Mouse (Mus musculus): ENCODE data around the gene Ghrhr.

The Ghrhr gene

DNA sequence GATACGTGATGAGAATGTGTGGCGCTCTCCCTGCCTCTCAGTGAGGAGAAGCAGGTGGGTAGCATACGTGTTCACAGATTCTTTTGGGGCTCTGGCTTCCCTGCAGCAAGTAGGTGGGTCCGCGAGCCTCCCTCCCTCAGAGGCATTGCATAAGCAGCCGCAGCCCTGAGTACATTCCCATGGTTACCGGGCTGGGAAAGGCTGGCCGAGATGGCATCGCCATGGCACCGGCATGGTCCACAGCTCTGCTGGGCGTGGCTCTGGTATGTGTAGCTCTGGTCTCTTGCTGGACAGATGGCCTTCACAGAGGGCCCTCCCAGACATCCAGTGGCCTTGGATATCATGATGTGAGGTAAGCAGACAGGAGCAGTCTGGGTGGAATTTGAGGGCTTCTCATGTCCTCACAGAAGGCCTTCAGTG, 20.5 kb downstream of the Ghrhr start:
- peak; percentile 68 to 70 for DNase-seq

DNA sequence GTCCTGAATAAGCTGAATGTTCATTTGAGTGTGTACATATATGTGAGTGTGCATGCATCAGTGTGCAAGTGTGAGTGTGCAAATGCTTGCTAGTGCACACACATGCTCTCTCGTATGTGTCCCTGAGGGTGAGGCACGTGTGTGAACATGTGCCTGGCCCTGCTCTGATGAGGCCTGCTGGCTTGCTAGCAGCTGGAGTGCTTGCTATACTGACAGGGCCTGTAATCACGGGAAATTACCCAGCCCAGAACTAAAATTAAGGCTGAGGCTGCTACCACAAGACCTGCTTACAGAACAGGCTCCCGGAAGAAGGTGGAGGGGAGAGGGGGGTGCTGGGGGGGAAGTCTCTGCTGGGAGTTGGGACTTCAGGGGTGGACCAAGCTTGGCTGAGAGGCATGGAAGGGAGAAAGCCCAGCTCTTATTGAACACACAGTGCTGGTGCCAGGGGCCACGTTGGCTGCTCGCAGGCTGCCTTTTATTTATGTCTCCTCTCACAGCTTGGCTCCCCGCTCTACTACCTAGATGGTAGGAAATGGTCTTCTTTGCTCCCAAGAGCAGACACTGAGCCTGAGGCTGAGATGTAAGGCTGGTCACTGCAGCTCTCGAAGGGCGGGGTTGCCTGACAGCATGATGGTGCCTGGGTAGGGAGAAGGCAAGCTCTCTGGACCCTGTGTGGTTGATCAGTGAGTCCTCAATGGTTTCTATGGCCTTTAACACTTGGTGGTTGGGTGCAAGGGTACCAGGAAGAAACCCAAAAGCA, 23.0 kb downstream of the Ghrhr start:
- peak in 1 of 2 experiments; percentile 22 for DNase-seq

DNA sequence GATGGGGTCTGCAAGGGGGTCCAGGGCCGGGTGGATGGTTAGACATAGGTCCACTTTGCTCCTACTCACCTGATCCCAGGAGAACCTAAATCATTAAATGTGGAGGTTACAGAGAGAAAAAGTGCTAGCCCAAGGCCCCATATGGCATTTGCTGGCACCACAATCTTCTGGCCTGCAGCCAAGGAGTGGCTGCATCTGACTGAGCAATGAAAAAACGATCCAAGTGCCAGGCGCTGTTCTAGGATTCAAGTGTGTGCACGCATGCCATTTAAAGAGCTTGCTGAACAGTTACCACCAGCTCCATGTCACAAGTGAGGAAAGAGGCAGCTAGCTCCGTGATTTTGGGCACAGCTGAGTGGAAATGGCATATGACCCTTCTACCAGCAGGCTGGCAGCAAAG, 23.8 kb downstream of the Ghrhr start:
- peak; percentile 98 to 99 for DNase-seq

GRCm38 (mm10) chr6:55402041-55402776, 26.1 kb downstream of the Ghrhr start:
- no peak for DNase-seq

GRCm38 (mm10) chr6:55403411-55404309, 27.6 kb downstream of the Ghrhr start:
- DNase-seq = no peak

GRCm38 (mm10) chr6:55404421-55404990, 28.4 kb downstream of the Ghrhr start:
- no peak for DNase-seq

DNA sequence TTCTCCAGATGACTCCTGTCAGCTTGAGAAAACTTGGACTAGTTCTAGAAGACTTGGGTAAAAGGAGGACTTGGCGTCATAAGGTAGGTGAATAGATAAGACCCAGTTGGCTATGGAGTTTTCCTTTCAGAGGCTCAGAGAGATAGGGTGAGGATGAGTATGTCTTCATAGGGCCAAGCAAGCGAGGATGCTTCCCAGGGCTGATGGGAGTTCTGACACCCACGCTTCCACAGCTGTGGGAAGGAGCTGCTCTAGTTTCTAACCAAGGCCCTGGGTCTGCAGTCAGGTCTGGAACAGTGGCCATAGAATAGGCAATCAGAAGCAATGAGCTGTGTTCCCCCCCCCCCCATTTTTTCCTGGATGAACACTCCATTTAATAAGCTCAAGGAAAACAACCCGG, 31.2 kb downstream of the Ghrhr start:
- DNase-seq = no peak

DNA sequence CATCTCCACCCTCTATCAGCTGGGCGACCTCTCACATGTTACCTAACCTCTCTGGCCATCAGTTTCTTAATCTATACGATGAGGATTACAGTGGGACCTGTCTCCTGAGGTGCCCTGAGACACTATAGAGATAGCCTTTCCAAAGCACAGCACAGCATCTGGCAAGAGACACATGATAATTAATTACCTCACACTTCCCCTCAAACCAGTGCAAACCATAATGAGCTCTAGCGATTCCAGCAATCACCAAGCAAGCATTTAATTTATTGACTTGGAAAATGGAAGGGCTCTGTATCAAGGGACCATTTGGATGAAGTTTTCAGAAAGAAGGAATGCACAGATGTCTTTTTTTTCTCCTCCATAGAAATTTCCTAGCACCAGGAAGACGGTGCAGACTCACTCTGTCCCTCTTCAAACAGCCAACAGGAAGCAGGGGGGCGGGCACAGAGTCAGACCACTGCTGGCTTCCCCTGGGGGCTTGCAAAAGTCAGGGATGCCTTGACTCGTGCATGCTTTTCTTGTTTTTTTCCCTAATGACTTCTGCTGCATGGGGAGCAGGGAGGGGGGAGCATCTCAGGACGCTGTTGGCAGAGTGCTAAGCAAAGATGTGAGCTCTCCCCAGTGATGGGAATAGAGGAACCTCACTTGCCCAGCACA, 34.2 kb downstream of the Ghrhr start:
- DNase-seq = no peak

DNA sequence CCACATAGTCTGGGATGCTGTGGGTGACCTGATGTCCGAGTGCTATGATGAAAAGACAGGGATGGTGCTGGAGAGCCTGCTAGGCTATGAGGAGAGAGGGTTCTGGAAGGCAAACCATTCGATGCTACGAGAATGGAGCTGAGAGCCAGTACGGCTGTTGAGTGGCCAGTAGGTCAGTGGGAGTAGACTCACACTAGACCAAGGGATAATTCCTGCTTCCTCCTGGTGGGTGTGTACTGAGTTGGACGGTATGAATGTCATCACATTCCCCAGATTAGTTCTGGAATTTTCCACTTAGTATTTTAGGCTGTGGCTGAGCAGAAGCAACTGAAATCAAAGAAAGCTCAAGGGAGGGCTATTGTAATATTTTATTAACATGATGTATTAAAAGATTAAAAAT, 34.9 kb downstream of the Ghrhr start:
- DNase-seq = no peak

DNA sequence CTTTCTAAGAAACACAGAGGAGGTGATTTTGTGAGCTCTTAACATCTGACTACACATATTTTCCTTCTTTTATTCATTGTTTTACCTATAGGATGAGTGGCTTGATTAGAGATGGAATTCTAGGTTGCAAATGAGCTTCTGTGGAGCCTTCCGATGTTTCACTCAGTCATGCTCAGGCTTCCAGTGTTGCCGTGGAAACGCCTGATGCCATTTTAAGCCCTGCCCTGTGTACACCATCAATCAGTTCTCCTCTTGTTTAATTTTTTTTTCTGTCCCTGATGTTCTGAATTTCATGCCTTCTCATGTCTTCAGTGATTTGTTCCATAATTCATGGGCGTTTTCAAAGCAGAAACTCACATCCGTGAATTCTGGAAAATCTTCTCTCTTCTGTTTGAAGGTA, 40.1 kb downstream of the Ghrhr start:
- no peak for DNase-seq

GRCm38 (mm10) chr6:55418746-55419410, 42.8 kb downstream of the Ghrhr start:
- peak; percentile 73 to 78 for DNase-seq

DNA sequence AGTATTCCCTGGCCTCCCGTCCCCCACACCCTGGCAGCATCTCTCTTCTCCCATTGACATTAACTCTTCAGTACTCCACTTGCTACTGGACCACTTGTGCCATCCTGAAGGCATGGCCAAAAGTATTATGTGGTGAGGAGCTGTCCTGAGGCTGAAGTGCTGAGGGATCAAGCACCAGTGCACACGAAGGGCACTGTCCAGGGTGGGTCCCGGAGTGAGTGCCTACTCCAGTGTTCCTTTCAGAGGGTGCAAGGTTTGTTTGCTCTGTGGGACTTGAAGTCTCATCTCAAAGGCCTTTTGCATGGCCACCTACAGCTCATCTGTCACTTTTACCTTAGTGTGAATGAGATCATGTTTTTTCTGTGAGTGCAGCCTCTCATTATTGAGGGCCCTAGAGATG, 44.3 kb downstream of the Ghrhr start:
- DNase-seq = no peak

- DNase-seq = no peak
Observed at GRCm38 (mm10) chr6:55420869-55421361, 44.8 kb downstream of the Ghrhr start.

DNA sequence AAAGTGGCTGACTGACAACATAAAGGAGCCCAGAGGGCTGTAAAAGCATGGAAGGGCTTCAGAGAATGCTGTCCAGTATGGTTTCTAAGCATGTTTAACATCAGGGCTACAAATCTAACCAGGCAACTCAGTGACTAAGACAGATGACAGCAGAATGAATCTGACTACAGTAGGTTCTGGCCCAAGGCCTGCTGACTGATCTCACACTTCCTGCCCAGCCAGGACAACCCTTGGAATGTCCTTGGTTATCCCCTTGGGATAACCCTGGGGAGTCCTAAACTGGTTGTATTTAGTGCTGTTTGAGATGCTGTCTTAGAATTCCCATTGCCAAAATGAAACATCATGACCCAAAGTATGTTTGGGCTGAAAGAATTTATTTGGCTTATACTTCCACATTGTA, 56.0 kb downstream of the Ghrhr start:
- no peak for DNase-seq

GRCm38 (mm10) chr6:55434360-55434759, 58.3 kb downstream of the Ghrhr start:
- no peak for DNase-seq

- DNase-seq = peak; percentile 56 to 67
Observed at GRCm38 (mm10) chr6:55435266-55436159, 59.4 kb downstream of the Ghrhr start.

- DNase-seq = no peak
Observed at GRCm38 (mm10) chr6:55437919-55438318, 61.8 kb downstream of the Ghrhr start.
